Mouse (Mus musculus) urinary bladder, postnatal 36 days (tissue): ENCODE data around the gene Vezf1.
A peak's percentile ranks its signal among the peaks of the same experiment; 100 is the strongest.

Experiments
- DNase-seq, 2 experiments: peaks; one replicate each; pipeline ENCODE4 v3.0.0; 2022; ENCODE audit warnings: low spot score in 2 of 2, mixed read lengths in 1 of 2

The Vezf1 gene

GRCm38 (mm10) chr11:88098021-88098729 is 30.1 kb downstream of the Vezf1 start, which contains the start of gene Cuedc1:
Cuedc1 (plus strand) TSS chr11:88098058.
- no peak for DNase-seq

DNA sequence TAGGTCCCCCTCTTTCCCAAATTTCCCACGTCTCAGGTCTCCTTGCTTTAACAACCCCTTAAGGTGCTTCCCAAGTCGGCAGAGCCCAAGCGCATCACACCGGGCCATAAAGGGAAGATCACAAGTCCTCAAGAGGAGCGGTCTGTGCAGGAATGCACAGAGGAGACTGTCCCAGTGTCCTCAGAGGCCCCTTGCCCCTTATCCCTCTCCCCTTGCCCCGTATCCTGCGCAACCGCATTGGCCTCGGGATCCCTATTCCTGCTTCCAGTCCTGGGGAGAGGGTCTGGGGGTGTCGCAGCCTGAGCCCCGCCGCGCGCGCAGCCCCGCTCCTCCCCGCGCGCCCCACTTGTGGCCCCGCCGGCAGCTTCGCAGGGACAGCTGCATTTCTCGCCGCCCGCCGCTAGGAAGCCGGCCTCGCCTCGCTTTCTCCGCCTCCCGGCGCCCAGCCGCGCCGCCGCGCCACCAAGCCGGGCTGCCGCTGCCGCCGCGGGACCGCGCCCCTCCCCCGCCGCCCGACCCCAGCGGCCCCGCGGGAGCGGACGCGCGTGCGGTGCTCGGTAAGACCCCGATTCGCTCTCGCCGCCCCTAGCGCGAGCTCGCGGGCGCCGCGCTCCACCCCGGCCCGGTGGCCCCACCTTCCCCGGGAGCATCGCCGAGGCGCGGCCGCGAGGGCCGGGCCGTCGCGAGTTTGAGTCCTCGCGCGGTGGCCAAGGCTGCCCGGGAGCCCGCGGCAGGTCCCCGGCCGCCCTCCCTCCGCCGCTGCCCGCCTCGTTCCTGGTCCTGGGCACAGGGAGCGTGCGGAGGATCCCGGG is 30.9 kb downstream of the Vezf1 start:
- peak; percentile 74 to 77 for DNase-seq

DNA sequence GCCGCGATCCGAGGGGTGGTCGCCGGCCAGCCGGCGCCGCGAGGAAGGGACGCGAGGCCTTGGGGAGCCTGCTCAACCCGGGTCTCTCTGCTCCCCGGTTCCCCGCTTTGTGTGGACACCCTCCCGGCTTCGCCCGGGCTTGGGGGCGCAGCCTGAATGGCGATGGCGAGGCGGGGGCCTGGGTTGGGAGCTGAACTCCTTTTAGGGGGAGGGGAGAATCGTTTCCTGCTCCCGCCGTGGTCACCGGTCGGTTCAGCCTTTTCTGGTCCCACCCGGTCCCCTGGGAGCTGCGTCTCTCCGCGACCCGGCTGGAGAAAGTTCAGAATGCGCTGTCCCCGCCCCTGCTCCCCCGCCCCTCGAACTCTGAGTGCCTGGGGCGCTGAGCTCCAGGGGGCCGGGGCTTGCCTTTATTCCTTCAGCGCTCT is 31.5 kb downstream of the Vezf1 start:
- peak; percentile 50 to 71 for DNase-seq

GRCm38 (mm10) chr11:88100170-88100569 is 32.1 kb downstream of the Vezf1 start:
- no peak for DNase-seq

GRCm38 (mm10) chr11:88103214-88103941 is 35.3 kb downstream of the Vezf1 start:
- DNase-seq = no peak

DNA sequence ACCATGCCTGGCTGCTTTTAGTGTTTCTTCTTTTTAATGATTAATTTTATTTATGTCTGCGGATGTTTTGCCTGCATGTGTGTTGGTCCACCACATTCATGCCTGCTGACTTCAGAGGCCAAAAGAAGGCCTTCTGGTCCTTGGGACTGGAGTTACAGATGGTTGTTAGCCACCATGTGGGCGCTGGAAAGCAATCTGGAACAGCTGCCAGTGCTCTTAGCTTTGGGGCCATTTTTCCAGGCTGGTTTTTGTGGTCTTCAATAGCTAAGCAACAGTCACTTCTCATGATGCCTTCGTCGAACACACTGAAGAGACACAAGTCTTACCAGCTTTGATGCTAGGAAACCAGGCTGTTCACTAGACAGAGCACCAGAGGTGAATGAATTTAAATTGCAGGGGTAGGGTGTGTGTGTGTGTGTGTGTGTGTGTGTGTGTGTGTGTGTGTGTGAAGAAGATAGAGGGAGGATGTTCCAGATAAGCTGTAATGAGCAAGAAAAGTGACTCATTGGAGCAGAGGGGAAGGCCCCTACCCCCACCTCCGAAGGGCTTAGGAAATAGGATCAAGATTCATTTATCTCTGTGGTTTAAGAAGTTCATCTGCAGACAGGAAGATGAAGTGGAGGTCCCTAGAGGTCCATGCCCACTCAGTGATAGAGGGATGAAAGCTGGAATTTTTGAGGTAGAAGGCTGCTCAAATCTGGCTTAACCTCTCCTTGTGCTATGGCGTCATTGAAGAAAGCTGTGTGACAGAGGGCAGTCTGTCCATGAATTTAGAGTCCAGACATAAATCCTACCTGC is 37.6 kb downstream of the Vezf1 start:
- no peak for DNase-seq

- DNase-seq = no peak
These were observed 38.1 kb downstream of the Vezf1 start for GRCm38 (mm10) chr11:88106292-88106554.

DNA sequence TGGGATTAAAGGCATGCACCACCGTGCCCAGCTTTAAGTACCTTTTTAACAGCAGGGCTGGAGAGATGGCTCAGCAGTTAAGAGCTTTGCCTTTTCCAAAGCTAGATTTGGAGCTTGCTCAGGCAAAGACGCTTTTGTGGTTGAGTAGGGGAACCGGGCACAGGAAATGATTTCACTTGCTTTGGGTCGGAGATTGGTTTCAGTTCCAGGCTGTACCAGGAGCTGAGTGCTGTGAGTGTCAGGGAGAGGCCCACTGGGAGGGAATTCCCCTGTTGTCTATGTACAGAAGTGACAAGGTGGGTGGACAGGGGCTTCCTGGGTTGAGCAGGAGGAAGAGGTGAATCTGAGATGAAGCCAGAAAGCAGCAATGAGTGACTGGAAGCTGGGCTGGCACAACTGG is 39.3 kb downstream of the Vezf1 start:
- DNase-seq = no peak

DNA sequence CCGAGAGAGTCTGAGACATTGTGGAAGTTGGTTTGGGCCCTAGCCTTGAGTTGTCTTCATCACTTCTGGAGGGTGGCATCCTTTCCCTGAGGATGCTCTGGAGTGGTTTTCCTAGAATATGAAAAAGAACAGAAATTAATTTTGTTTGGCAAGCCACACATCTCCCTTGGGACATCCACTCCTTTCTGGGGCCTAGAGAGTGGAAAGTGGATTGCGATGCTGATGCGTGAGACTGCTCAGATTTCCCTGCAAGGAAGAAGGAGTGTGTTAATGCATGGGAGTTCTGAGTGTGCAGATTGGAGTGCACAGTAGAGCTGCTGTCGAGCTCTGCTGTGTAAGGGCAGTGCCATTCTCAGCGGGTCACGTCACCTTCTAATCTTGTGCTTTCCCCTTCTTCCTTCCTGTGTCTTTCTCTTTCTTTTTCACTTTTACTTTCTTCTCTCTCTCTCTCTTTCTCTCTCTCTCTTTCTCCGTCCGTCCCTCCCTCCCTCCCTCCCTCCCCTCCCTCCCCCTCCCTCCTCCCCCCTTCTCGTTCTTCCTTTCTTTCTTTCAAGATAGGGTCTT is 42.0 kb downstream of the Vezf1 start:
- DNase-seq = no peak

- DNase-seq = no peak
These were observed 44.0 kb downstream of the Vezf1 start for GRCm38 (mm10) chr11:88112078-88112477.

DNA sequence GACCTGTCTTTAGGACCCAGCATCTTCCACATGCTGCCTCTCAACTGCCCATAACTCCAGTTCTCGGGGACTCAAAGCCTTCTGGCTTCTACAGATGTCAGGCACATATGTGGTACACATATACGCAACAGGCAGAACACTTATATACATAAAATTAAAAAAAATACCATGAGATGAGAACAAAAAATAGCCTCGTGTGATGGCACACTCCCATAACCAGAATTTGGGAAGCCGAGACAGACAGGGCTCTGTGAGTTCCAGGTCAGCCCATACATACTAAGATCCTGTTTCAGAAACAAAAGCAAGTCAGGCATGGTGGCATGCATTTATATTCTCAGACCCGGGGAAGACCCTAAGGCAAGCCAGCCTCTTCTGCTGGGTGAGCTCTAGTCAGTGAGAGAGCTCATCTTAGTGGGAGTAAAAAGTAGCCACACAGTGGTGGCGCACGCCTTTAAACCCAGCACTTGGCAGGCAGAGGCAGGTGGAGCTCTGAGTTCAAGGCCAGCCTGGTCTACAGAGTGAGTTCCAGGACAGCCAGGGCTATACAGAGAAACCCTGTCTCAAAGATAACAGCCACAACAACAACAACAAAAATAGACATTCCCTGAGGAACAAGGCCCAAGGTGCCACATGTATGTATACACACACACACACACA is 44.7 kb downstream of the Vezf1 start:
- DNase-seq = no peak

- peak in 1 of 2 experiments; percentile 42 for DNase-seq
These were observed 45.6 kb downstream of the Vezf1 start for GRCm38 (mm10) chr11:88113543-88114271.

DNA sequence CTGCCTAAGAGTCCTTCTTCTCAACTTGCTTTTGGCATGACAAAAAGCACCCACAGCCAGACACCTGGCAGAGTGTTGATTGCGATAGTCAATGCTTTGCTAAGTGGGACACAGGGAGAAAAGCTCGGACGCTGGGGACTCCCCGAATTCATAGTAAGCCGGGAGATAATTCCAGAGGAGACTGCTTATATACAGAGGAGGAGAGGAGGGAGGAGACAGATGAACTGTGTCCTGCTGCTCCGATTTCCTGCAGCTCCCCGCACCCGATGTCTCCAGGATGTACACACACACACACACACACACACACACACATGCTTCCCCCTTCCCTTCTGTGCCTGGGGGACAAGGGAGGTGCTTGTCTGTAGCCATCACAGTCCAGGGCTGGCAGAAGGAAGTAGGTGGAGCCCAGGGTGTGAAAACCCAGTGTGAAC is 46.8 kb downstream of the Vezf1 start:
- no peak for DNase-seq

- DNase-seq = no peak
These were observed 48.5 kb downstream of the Vezf1 start for GRCm38 (mm10) chr11:88116568-88116967.

DNA sequence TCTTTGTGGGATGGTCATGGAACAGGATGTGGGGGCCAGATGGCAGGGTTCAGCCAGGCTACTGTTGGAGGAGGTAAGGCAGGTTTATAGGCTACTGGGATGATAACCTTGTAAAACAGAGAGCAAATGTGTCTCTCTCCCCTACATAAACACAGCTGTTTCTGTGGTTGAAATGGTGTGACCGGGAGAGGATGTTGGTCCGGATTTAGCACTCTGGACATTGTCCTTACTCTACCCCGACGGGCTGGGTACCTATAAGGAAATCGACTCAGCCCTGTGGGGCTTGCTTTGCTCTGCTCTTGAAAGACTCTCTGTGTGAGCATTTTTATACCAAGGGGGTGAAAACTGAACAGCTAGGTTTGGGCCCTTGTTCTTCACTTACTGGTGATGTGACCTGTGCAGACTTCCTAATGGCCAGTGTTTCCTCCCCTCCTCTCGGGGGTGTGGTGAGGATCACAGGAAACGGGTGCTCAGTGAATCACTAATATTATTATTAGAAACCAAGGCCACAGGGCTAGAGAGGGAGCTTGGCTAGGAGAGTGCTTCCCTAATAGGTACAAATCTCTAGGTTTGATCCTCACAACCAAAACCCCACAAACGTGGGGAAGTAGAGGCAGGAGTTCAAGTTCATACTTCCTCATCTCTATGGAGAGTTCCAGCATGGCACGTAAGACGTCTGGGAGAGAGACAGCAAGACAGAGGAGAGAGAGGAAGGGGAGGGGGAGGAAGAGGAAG is 49.4 kb downstream of the Vezf1 start:
- no peak for DNase-seq

GRCm38 (mm10) chr11:88118091-88118440 is 50.0 kb downstream of the Vezf1 start:
- DNase-seq = no peak

DNA sequence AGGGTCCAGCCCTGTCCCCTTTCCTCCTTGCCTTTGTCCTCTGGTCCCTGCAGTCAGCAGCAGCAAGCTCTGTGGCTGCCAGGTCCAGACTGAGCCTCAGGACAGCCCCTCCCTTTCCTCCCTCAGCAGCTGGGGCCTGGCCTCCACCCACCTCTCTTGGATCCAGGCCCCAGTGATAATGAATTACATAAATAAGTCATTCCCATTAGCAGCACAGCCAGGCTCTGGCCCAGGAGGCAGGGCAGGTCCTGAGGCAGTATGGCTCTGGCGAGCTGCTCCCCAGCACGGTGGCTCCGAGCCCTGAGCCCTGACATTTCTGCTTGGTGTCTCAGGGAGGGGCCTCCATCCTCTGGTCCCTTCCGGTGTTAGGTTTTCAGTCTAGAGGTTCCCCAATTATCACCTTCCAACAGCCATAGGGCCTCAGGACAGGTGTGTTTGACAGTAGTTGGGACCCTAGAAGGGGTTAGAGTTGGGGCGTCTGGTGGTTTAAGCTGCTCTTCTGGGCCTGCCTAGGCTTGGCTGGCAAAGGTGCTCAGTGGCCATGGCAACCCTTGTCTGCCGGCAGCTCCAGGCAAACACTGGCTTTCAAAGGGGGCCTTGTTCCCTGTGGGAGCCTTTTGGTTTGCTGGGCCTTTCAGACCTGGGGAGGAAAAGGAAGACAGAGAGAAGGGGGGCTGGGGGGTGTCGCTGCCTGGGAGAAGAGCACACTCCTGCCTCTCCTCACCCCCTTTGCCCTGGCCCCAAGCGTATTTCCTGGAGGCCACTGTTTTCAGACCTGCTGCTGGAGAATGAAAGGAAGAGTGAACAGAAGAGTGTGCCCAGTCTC is 51.0 kb downstream of the Vezf1 start:
- DNase-seq = peak; percentile 60 to 80

GRCm38 (mm10) chr11:88122545-88122944 is 54.5 kb downstream of the Vezf1 start:
- no peak for DNase-seq

GRCm38 (mm10) chr11:88123021-88123420 is 54.9 kb downstream of the Vezf1 start:
- DNase-seq = no peak
